Mouse (Mus musculus) mouse trophoblast stem cell (cell line): ENCODE data around the gene Rel.

Source experiments
- in situ Hi-C, 2 experiments: fragments of 300-500 bp; cut with MseI, MboI; formaldehyde crosslinking; loops; 2 replicates in 1 of 2; 3 replicates in 1 of 2; pipeline ENCODE4 v1.15.1; 2025

Gene Rel

GRCm38 (mm10) chr11:23744352-23744751 lies 26.4 kb downstream of the Rel start:
- in situ Hi-C loops: no loop called here

GRCm38 (mm10) chr11:23741386-23741785 lies 29.4 kb downstream of the Rel start:
- in situ Hi-C loops: no loop called here

- in situ Hi-C loops: no loop called here
Measured at GRCm38 (mm10) chr11:23740895-23741294, 29.9 kb downstream of the Rel start.

GRCm38 (mm10) chr11:23735820-23736470 lies 34.8 kb downstream of the Rel start:
- in situ Hi-C loops: no loop called here

- in situ Hi-C loops: no loop called here
Measured at GRCm38 (mm10) chr11:23734749-23735286, 36.0 kb downstream of the Rel start.

- in situ Hi-C loops: no loop called here
Measured at GRCm38 (mm10) chr11:23732840-23733239, 37.9 kb downstream of the Rel start.

GRCm38 (mm10) chr11:23730120-23730519 lies 40.6 kb downstream of the Rel start:
- in situ Hi-C loops: no loop called here

- in situ Hi-C loops: no loop called here
Measured at GRCm38 (mm10) chr11:23728186-23728585, 42.6 kb downstream of the Rel start.

GRCm38 (mm10) chr11:23726441-23726840 lies 44.3 kb downstream of the Rel start:
- in situ Hi-C loops: no loop called here

- in situ Hi-C loops: no loop called here
Measured at GRCm38 (mm10) chr11:23725850-23726249, 44.9 kb downstream of the Rel start.

GRCm38 (mm10) chr11:23722326-23722725 lies 48.4 kb downstream of the Rel start:
- in situ Hi-C loops: no loop called here

GRCm38 (mm10) chr11:23719825-23720224 lies 50.9 kb downstream of the Rel start:
- in situ Hi-C loops: no loop called here

GRCm38 (mm10) chr11:23718856-23719255 lies 51.9 kb downstream of the Rel start:
- in situ Hi-C loops: no loop called here

GRCm38 (mm10) chr11:23712299-23712698 lies 58.5 kb downstream of the Rel start:
- in situ Hi-C loops: no loop called here

GRCm38 (mm10) chr11:23704604-23705294 lies 66.0 kb downstream of the Rel start:
- in situ Hi-C loops: no loop called here

- in situ Hi-C loops: no loop called here
Measured at GRCm38 (mm10) chr11:23701831-23702230, 68.9 kb downstream of the Rel start.

- in situ Hi-C loops: loop anchor here in 1 of 2 experiments (25.0 kb wide), 1 partner anchor 163 kb away; no protein-coding TSS in a partner anchor
Measured at GRCm38 (mm10) chr11:23699414-23700095, 71.2 kb downstream of the Rel start.

GRCm38 (mm10) chr11:23698526-23698925 lies 72.2 kb downstream of the Rel start:
- in situ Hi-C loops: loop anchor here in 1 of 2 experiments (25.0 kb wide), 1 partner anchor 164 kb away; no protein-coding TSS in a partner anchor

- in situ Hi-C loops: loop anchor here in 1 of 2 experiments (25.0 kb wide), 1 partner anchor 166 kb away; no protein-coding TSS in a partner anchor
Measured at GRCm38 (mm10) chr11:23695847-23696246, 74.9 kb downstream of the Rel start.

GRCm38 (mm10) chr11:23693286-23693685 lies 77.5 kb downstream of the Rel start:
- in situ Hi-C loops: loop anchor here in 1 of 2 experiments (25.0 kb wide), 1 partner anchor 169 kb away; no protein-coding TSS in a partner anchor

- in situ Hi-C loops: loop anchor here (10.0 to 25.0 kb wide), 2 partner anchors 174 to 267 kb away; no protein-coding TSS in a partner anchor
Measured at GRCm38 (mm10) chr11:23688060-23688459, 82.7 kb downstream of the Rel start.
